9 mouse cellular contexts compared by ENCODE assay signal in genomic region chr5:77267441-77267840, GRCm38 (mm10). TPM values are rescaled to one million over a fixed set of nuclear protein-coding genes. Genes with fewer than 3 reads are reported as not detected.
DNase-seq lines count a peak whose midpoint lies in the region; ATAC-seq and TF ChIP-seq lines count a peak whose summit lies in the region.
"Had no signal": no experiment of that assay in that cellular context is flagged by ENCODE, and none has a peak within 500 bp of the region (broad histone marks: within the 10 kb centered on the region; RNA-seq: fewer than 3 reads in every experiment).

No protein-coding gene starts in this region.

- H3K27me3 ChIP-seq in kidney, embryonic 15.5 days = no peaks in the 10 kb centered on the region
- H3K27me3 ChIP-seq in embryonic facial prominence, embryonic 14.5 days (replicated peaks; ENCODE audit: control insufficient read depth, insufficient read depth, low read length) = no peaks in the 10 kb centered on the region
- H3K27me3 ChIP-seq in intestine, embryonic 16.5 days (replicated peaks; ENCODE audit: control insufficient read depth, insufficient read depth, low read length) = no peaks in the 10 kb centered on the region
- H3K27me3 ChIP-seq in myocyte (ENCODE audit: control insufficient read depth, insufficient read depth, insufficient read length) = no peaks in the 10 kb centered on the region

- no peak for DNase-seq in kidney, postnatal 36 days
- DNase-seq in embryonic facial prominence, embryonic 14.5 days (ENCODE audit: low spot score) = no peak
- no peak for DNase-seq in adrenal gland, adult 8-10 months
- DNase-seq in B cell, adult 2 months = no peak
- DNase-seq in layer of hippocampus, adult 8-10 months (ENCODE audit: low spot score in 2 of 2) = no peak

- peaks cover 26% of the 10 kb centered on the region for H3K4me1 ChIP-seq in kidney, embryonic 15.5 days
- peaks cover 9% of the 10 kb centered on the region; the same call in 1 of the 2 replicates for H3K4me1 ChIP-seq in embryonic facial prominence, embryonic 14.5 days (ENCODE audit: control insufficient read depth, insufficient read depth, low read length)
- H3K4me1 ChIP-seq in intestine, embryonic 16.5 days (ENCODE audit: control insufficient read depth, insufficient read depth, low read length) = 0 out of 2 replicates have a peak, but pooled peaks cover 9% of the 10 kb centered on the region

- 70% methylated on average over 4 of the region's 4 CpGs for WGBS in kidney, embryonic 15.5 days
- WGBS in embryonic facial prominence, embryonic 14.5 days = 62% methylated on average over 4 of the region's 4 CpGs
- WGBS in intestine, embryonic 16.5 days = 70% methylated on average over 4 of the region's 4 CpGs

- no peak overlapping the region for H3K27ac ChIP-seq in kidney, embryonic 15.5 days
- peak overlapping the region; percentile 98 for H3K27ac ChIP-seq in embryonic facial prominence, embryonic 14.5 days (replicated peaks; ENCODE audit: low read depth, low read length)
- no peak overlapping the region for H3K27ac ChIP-seq in intestine, embryonic 16.5 days (ENCODE audit: low read length)

- H3K9me3 ChIP-seq in kidney, embryonic 15.5 days (replicated peaks) = no peaks in the 10 kb centered on the region
- H3K9me3 ChIP-seq in embryonic facial prominence, embryonic 14.5 days (ENCODE audit: control insufficient read depth, low read length) = no peaks in the 10 kb centered on the region
- H3K9me3 ChIP-seq in intestine, embryonic 16.5 days (ENCODE audit: control insufficient read depth, low read length) = no peaks in the 10 kb centered on the region

- peak overlapping the region; percentile 94 for H3K4me3 ChIP-seq in kidney, embryonic 15.5 days (replicated peaks)
- peak overlapping the region; percentile 75 for H3K4me3 ChIP-seq in embryonic facial prominence, embryonic 14.5 days (ENCODE audit: low read depth, low read length)
- peak overlapping the region; percentile 91 for H3K4me3 ChIP-seq in intestine, embryonic 16.5 days (ENCODE audit: low read length)
- peak overlapping the region; percentile 44 for H3K4me3 ChIP-seq in myocyte

- ATAC-seq in kidney, embryonic 15.5 days (replicated peaks; ENCODE audit: low FRiP score) = no peak
- ATAC-seq in embryonic facial prominence, embryonic 14.5 days (ENCODE audit: low read depth) = no peak
- no peak for ATAC-seq in intestine, embryonic 16.5 days

- H3K9ac ChIP-seq in kidney, embryonic 15.5 days = no peak overlapping the region; the same call in 1 of the 2 replicates
- H3K9ac ChIP-seq in embryonic facial prominence, embryonic 14.5 days (ENCODE audit: low read depth, low read length) = no peak overlapping the region; the same call in 1 of the 2 replicates
- no peak overlapping the region for H3K9ac ChIP-seq in intestine, embryonic 16.5 days (ENCODE audit: low read depth, low read length)

- H3K36me3 ChIP-seq in kidney, embryonic 15.5 days = peaks cover 47% of the 10 kb centered on the region
- peaks cover 43% of the 10 kb centered on the region for H3K36me3 ChIP-seq in embryonic facial prominence, embryonic 14.5 days (ENCODE audit: control insufficient read depth, insufficient read depth, low read length)
- H3K36me3 ChIP-seq in intestine, embryonic 16.5 days (ENCODE audit: control insufficient read depth, insufficient read depth, low read length) = peaks cover 9% of the 10 kb centered on the region
- peaks cover 7% of the 10 kb centered on the region for H3K36me3 ChIP-seq in myocyte (ENCODE audit: control insufficient read depth, insufficient read depth)

- TF ChIP-seq POLR2A in myocyte (IDR thresholded peaks at IDR 0.05; ENCODE audit: insufficient read length, low read depth) = no peak

- H3K4me2 ChIP-seq in kidney, embryonic 15.5 days = peak overlapping the region; percentile 68
- H3K4me2 ChIP-seq in embryonic facial prominence, embryonic 14.5 days (ENCODE audit: low read depth, low read length) = peak overlapping the region; percentile 70
- peak overlapping the region; percentile 66 for H3K4me2 ChIP-seq in intestine, embryonic 16.5 days (ENCODE audit: low read depth, low read length)
- peak overlapping the region; percentile 57 for H3K4me2 ChIP-seq in myocyte (ENCODE audit: low read depth)

- no peak overlapping the region for H3ac ChIP-seq in myocyte (ENCODE audit: control insufficient read depth, insufficient read length)

- H3K79me2 ChIP-seq in myocyte (ENCODE audit: control insufficient read depth, insufficient read depth) = peaks cover 51% of the 10 kb centered on the region

TF ChIP-seq in myocyte, 11 proteins besides CTCF, POLR2A, EP300 and RAD21:
- TF ChIP-seq MYOD1 (IDR thresholded peaks at IDR 0.05; ENCODE audit: control insufficient read depth in 1 of 3, insufficient read length in 2 of 3, low read depth in 2 of 3) = no peak
- TF ChIP-seq TCF3 (IDR thresholded peaks at IDR 0.05; ENCODE audit: insufficient read length, low read depth) = no peak
- TF ChIP-seq MAX (IDR thresholded peaks at IDR 0.05; ENCODE audit: low read depth) = no peak
- no peak for TF ChIP-seq MYOG (IDR thresholded peaks at IDR 0.05; ENCODE audit: control insufficient read depth in 1 of 3, insufficient read depth in 1 of 3, insufficient read length in 2 of 3, low read depth in 2 of 3)
- no peak for TF ChIP-seq POLR2AphosphoS2 (IDR thresholded peaks at IDR 0.05; ENCODE audit: insufficient read length, low read depth)
- no peak for TF ChIP-seq REST (IDR thresholded peaks at IDR 0.05; ENCODE audit: insufficient read depth, insufficient read length)
- TF ChIP-seq CEBPB (IDR thresholded peaks at IDR 0.05; ENCODE audit: insufficient read depth, poor library complexity, severe bottlenecking) = no peak
- TF ChIP-seq TCF12 (IDR thresholded peaks at IDR 0.05; ENCODE audit: insufficient read depth, poor library complexity, severe bottlenecking) = no peak
- no peak for TF ChIP-seq E2F4 (IDR thresholded peaks at IDR 0.05; ENCODE audit: insufficient read depth)
- TF ChIP-seq USF1 (IDR thresholded peaks at IDR 0.05; ENCODE audit: low read depth) = no peak
- TF ChIP-seq SRF (IDR thresholded peaks at IDR 0.05; ENCODE audit: control insufficient read depth, insufficient read length, low read depth) = no peak
TF ChIP-seq in myocyte: peak in this region for 0.

RNA-seq across cellular contexts. Expression of gene Rest, which starts 2.1 kb away (rescaled TPM):
- polyA plus RNA-seq in kidney, embryonic 15.5 days (2015; fragmentation: Nextera tagmentation; extraction: Ambion mirVana) = 39.2 and 40.4 TPM in 2 replicates
- polyA plus RNA-seq in embryonic facial prominence, embryonic 14.5 days (2014; fragmentation: Nextera tagmentation; extraction: Ambion mirVana) = 35.8 and 40.4 TPM in 2 replicates
- polyA plus RNA-seq in intestine, embryonic 16.5 days (2015; fragmentation: Nextera tagmentation; extraction: Ambion mirVana) = 20.1 and 21.5 TPM in 2 replicates
- 7.2 TPM for polyA plus RNA-seq in myocyte (2012; fragmentation: generic; extraction: Trizol)
- 10 to 100 TPM; 24.0 to 31.9 (median 26.4) TPM for total RNA-seq in adrenal gland, adult 8-10 months (2022)
- 1 to 10 TPM; 4.1 to 6.4 (median 5.2) TPM for total RNA-seq in layer of hippocampus, adult 8-10 months (2022)

RNA-seq across cellular contexts. Expression of gene Noa1, which starts 42.4 kb away (rescaled TPM):
- polyA plus RNA-seq in kidney, embryonic 15.5 days (2015; fragmentation: Nextera tagmentation; extraction: Ambion mirVana) = 35.7 and 36.2 TPM in 2 replicates
- polyA plus RNA-seq in embryonic facial prominence, embryonic 14.5 days (2014; fragmentation: Nextera tagmentation; extraction: Ambion mirVana) = 25.6 and 25.7 TPM in 2 replicates
- polyA plus RNA-seq in intestine, embryonic 16.5 days (2015; fragmentation: Nextera tagmentation; extraction: Ambion mirVana) = 30.9 and 32.6 TPM in 2 replicates
- polyA plus RNA-seq in myocyte (2012; fragmentation: generic; extraction: Trizol) = 20.2 TPM
- total RNA-seq in adrenal gland, adult 8-10 months (2022) = 10 to 100 TPM; 25.0 to 29.8 (median 27.7) TPM
- total RNA-seq in layer of hippocampus, adult 8-10 months (2022) = 10 to 100 TPM; 21.8 to 30.1 (median 23.7) TPM

RNA-seq across cellular contexts. Expression of gene Polr2b, which starts 42.5 kb away (rescaled TPM):
- 67.0 and 69.5 TPM in 2 replicates for polyA plus RNA-seq in kidney, embryonic 15.5 days (2015; fragmentation: Nextera tagmentation; extraction: Ambion mirVana)
- 53.9 and 62.1 TPM in 2 replicates for polyA plus RNA-seq in embryonic facial prominence, embryonic 14.5 days (2014; fragmentation: Nextera tagmentation; extraction: Ambion mirVana)
- 43.4 and 44.0 TPM in 2 replicates for polyA plus RNA-seq in intestine, embryonic 16.5 days (2015; fragmentation: Nextera tagmentation; extraction: Ambion mirVana)
- polyA plus RNA-seq in myocyte (2012; fragmentation: generic; extraction: Trizol) = 19.5 TPM
- 100 to 1,000 TPM in 2 of 4 experiments, 10 to 100 TPM in 2; 63.5 to 111 (median 85.4) TPM for total RNA-seq in adrenal gland, adult 8-10 months (2022)
- 10 to 100 TPM; 45.8 to 49.4 (median 47.3) TPM for total RNA-seq in layer of hippocampus, adult 8-10 months (2022)

RNA-seq across cellular contexts. Expression of gene Spink2, which starts 56.2 kb away (rescaled TPM):
- 2.1 TPM in 2 replicates for polyA plus RNA-seq in kidney, embryonic 15.5 days (2015; fragmentation: Nextera tagmentation; extraction: Ambion mirVana)
- polyA plus RNA-seq in embryonic facial prominence, embryonic 14.5 days (2014; fragmentation: Nextera tagmentation; extraction: Ambion mirVana) = 3.9 and 4.7 TPM in 2 replicates
- polyA plus RNA-seq in intestine, embryonic 16.5 days (2015; fragmentation: Nextera tagmentation; extraction: Ambion mirVana) = 1.2 and 1.5 TPM in 2 replicates
- polyA plus RNA-seq in myocyte (2012; fragmentation: generic; extraction: Trizol) = not detected
- not detected for total RNA-seq in adrenal gland, adult 8-10 months (2022)
- not detected for total RNA-seq in layer of hippocampus, adult 8-10 months (2022)
- total RNA-seq: layer of hippocampus, adult 18-20 months had no signal

Comparison
In these comparisons a context has a peak if more than half of its experiments do, and no peak if none do; other contexts are left out.
1. H3K4me3 ChIP-seq: peak in every context shown above with its lines; median percentile 94 in kidney, embryonic 15.5 days; 91 in intestine, embryonic 16.5 days; 75 in embryonic facial prominence, embryonic 14.5 days; 44 in myocyte.